Mouse (Mus musculus) adrenal gland, postnatal 36 days (tissue): ENCODE results near the gene Aifm1. TPM values are rescaled to one million over a fixed set of nuclear protein-coding genes. Genes with fewer than 3 reads are reported as not detected.
A peak's percentile ranks its signal among the peaks of the same experiment; 100 is the strongest.

ENCODE experiments used
- DNase-seq, 2 experiments: peaks; one replicate each; pipeline ENCODE4 v3.0.0; 2021; ENCODE audit warnings: mixed read lengths in 1 of 2
- long read RNA-seq, 2 experiments: library from polyadenylated mRNA; stranded (forward); transcript quantifications; one replicate each; pipeline ENCODE4 v2.0.0; 2021; ENCODE audit warnings: borderline sequencing depth in 2 of 2
- total RNA-seq, 2 experiments: library from RNA; stranded (reverse); gene quantifications; 2 replicates each; pipeline ENCODE4 v1.2.3; 2021

The Aifm1 gene
- total RNA-seq = 100 to 1,000 TPM; 163 to 224 TPM
- long read RNA-seq, experiment 1, transcript Aifm1-201 (16 exons, 2,237 nt) = major isoform, 335 of 400 reads
- long read RNA-seq, experiment 1, partial matches to known transcripts = 48 of 400 reads
- long read RNA-seq, experiment 1, other reads (novel, unspliced or antisense) = 17 of 400 reads
- long read RNA-seq, experiment 2, transcript Aifm1-201 (16 exons, 2,237 nt) = major isoform, 60 of 67 reads
- long read RNA-seq, experiment 2, partial matches to known transcripts = 5 of 67 reads
- long read RNA-seq, experiment 2, other reads (novel, unspliced or antisense) = 2 of 67 reads

DNA sequence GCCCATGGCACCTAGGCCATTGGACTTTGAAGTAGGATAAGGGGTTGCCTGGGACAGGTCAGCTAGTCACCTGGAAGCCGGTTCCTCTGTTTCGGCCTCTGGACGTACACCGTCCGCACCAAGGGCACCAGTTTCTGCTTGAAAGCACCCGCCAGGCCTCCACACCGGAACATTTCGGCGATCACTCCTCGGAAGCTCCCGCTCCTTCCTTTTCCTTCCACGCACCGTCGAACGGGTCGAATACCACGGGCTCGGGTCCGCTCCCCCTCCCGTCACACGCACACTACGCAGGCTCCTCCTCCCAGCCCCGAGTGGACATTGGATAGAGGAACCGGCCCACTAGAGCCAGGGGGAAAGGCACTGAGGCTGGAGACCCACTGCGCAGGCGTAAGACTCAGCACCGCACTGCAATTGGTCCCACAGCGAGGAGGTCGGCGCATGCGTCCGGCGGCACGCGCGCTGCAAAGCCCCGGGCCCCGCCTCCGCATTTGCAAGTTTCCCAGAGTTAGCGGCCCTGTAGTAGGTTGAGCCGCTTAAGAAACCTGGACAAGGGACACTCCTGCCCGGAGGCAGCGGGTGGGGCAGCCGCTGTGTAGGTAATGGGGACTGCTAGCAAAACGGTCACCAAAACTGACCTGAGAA, at the start of gene Aifm1:
TSS of gene Aifm1 (minus strand) at position 398 of the 642 bp plus-strand sequence.
- peak; percentile 94 for DNase-seq

DNA sequence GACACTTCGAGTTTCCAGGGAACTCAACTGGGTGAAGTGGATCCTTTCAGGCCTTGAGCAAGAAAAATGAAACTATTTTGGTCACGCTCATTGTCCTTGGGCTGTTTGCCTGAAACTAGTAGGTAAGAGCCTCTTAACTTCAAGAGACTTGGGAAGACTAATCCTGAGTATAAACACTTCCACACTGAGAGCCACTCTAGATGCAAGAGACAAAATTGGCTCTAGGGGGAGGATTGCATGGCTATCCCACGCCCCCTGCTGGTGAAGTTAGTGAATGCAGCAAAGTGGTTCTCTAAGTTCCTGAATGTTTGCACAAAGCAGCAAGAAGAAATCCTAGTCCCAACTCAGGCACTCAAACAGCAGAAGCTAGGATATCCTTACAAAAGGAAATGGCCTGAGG, 18.8 kb upstream of the Aifm1 start:
- DNase-seq = peak; percentile 75 to 82

DNA sequence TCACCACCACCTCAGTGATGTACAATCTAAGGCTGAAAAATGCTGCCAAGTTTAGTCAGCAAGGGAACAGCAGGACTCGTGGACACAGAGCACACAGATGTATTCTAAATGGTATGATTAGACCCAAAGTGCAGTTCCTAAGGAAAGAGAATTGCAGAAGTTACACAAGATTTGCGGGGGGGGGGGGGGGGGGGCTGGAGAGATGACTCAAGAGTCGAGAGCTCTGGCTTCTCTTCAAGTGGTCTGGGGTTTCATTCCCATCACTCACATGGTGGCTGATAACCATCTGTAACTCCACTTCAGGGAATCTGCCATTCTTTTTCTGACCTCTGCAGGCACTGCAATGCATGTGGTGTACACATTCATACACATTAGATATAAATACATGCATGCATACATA, 13.1 kb upstream of the Aifm1 start:
- DNase-seq = no peak

DNA sequence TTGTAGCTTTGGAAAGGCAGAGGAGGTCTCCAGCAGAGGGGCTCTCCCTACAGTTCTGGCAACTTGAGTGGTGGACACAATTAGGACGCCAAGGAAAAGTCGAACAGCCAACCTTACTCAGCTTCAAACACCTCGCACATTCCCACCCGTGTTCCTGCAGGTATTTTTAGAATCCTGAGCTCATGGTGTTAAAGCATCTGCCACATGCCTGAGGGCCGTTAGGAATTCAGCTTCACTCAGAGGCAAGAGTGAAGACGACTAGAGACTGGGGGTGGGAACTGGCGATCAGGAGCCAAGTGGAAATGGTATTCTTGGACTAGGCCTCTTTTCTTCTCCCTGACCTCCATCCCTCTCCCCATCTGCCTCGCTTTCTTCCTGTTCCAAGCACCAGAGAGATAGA, 12.5 kb upstream of the Aifm1 start:
- no peak for DNase-seq

DNA sequence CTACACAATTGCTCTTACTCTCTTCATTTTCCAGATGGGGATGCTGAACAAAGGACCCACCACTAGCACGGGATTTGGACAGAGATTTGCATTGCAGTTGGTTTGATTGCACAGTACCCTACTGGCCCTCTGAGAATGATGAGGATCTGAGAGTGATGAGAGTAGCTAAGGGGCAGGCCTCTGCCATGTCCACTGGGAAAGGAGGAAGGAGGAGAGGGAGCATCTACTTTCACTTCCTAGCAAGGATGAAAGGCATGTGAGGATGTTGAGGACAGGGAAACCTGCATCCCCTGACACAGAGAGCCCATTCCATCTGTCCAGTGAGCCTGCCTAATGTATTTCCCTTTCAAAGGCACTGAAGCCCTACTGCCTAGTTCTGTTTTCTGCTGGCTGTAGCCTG, 12.0 kb upstream of the Aifm1 start:
- no peak for DNase-seq

DNA sequence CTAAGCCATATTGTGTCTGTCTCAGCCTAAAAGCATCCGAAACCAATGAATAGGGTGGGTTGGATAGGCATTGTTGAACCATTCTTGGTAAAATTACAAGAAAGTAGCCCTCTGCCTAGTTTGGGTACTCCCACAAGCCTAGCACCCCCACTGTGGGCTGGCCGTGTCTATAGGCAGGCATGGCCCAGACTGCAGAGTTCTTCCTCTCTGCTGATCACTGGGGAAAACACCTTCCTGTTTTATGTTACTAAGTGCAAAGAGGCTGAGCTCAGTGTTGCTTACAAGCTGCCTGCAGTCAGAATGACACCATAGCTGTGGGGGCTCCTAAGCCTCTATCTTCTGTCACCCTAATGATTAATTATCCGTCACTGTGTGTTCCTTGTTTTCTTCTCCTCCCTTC, 10.1 kb upstream of the Aifm1 start:
- DNase-seq = no peak

DNA sequence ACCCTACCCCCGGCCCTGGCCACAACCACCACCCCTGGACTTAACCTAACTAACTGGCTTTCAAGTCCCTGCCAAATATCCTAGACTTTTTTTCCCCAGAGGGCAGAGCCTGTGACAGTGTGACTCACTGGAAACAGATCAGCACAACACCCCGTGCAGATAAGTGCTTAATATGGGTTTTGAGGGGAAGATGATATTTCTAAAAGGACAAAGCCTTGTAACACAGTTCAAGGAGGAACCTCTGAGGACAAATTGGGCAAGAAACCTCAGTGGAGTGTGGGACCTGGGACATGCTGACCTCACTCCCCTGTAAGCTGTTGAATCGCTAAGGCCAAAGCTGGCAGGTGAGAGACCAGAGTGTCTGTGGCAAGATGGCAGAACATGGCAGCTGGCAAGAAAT, 8.3 kb upstream of the Aifm1 start:
- DNase-seq = peak; percentile 21 to 41

DNA sequence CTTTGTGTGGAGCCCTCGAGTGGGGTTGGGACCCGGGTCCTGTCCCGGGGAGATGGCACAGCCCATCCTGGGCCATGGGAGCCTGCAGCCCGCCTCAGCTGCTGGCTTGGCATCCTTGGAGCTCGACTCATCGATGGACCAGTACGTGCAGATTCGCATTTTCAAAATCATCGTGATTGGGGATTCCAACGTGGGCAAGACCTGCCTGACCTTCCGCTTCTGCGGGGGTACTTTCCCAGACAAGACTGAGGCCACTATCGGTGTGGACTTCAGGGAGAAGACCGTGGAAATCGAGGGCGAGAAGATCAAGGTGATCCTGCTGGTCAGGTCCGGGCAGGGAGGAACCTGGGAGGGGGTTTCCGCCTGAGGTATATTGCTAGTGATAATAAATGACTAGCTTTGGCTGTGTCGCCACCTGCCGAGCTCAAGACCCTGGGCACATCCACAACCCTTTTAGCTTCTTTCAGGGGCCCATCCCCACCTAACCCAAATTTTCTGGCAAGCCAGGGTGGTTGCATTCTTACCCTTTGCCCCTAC, 6.3 kb upstream of the Aifm1 start:
- DNase-seq = no peak

DNA sequence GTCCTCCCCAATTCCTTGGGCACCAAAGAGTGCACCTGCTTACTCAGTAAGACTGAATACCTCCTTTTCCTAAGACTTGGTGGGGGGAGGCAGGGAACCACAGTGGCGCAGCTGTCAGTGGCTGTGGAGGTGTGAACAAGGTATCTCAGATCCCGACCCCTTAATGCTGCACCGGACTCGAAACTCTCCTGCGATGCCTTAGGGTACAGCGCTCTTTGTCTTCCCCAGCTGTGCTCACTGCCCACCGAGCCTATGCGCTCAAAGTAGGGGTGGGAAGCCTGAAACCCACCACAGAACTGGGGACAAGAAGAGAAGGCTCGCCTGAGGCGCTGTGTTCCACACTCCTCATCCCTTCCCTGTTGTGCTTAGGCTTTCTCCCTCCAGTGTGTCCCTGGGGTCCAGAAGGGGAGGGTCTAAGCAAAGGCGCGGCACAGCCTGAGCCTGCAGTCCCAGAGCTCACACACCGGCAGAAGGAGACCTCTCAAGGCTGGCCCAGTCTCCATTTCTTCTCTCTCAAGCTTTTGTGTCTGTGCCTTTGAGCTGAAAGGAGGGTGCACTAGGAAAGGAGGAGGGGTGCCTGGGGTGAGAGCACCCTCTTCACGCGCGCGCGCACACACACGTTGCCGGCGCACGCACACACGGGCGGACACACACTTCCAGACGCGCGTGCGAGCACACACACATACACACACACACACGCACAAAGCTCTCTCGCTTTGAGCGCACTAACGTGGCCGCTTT, 5.6 kb upstream of the Aifm1 start, which contains the start of gene Rab33a:
TSS of gene Rab33a (plus strand) at position 478 of the 741 bp plus-strand sequence.
- DNase-seq = peak in 1 of 2 experiments; percentile 24

DNA sequence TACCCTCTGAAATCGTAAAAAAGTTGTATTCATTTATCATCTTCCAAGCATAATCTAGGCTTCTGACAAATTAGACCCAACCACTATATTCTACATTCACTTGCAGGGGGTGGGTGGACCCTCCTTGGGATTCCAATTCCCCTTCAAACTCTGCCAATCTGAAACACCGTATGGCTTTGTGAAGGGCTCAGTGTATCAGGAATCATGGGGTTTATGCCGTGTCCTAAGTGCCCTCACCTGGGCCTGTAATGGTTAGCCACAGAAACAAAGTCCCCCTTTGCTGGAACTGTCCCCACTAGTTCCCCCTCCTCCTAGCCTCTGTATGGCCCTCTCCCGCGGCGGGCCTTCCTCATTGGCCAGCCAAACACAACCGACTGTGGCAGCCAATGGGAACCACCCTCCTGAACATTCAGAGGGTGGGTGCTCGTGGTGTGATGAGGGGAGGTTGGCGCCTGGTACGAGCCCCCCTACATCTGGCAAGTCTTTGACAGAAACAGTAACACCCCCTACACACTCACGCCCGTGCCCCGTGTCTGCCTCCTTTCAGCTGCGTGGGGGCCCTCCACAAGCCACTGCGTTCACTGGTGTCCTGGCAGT, 4.9 kb upstream of the Aifm1 start:
- DNase-seq = peak; percentile 27 to 28

DNA sequence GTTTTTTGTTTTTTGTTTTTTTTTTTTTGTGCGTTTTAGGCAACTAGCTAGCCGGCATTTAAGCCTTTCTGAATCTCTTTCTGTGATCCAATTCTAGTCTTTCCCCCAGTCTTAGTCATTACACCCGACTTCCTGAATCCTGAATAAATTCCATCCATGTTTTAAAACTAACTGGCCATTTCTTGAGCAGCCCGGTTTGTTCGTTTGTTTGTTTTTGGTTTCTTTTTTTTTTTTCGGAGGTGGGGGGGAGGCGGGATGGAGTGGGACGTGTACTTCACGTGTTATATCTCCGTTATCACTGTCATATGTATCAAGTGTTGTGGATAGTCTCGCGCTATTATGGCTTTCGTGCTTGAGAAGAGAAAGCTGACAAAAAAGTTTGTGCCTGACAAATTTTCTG, 461 bp upstream of the Aifm1 start:
- no peak for DNase-seq

DNA sequence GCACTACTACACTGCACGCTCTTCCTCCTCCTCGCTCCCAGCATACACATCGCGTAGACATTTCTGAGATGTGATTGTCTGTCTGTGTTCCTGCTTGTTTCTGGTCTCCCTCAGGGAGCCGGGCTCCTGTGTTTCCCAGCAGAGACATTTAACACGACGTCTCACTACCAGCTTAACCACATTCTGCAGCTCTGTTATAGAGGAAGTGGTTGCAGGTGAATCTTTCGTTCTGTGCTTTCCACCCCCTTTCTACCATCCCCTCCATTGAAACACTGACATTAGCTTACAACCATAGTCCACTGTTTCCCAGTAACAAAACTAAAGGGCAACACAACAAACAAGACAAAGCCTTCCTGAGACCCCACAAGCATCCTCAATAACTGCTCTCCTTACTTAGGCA, 19.6 kb downstream of the Aifm1 start:
- DNase-seq = no peak

DNA sequence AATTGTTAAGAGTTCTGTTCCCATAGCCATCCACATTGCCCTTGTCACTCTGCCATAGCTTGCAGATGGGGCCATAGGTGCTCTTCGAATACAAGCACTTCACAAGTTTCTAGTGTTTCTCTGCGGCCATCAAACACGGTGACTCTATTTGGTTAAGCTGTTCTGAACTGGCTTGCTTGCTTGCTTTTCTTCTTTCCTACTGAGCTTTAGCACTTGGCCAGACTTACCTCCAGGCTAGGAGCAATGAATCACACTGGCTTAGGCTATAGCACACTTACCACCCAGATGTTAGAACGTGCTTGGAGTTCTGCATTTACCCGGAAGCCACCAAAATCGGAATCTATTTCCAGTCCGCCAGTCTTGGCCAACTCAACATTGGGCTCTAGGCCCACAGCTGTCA, 31.7 kb downstream of the Aifm1 start:
- DNase-seq = no peak

DNA sequence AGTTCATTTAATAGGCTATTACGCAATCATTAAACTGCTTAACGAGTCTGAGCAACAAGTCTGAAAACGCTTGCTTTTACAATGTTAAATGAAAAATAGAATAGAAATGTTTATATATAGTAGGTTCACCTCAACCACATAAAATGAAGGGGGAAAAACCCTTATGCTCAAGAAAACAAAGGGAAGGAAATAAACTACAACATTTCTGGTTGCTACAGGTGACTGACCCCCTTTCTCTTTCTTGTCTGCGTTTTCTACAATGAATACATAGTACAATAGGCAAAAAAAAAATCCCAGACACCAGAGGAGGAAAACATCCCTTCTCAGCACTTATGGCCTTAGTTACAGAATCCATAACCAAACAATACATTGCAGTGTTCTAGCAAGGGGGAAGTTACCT, 32.3 kb downstream of the Aifm1 start:
- DNase-seq = no peak

DNA sequence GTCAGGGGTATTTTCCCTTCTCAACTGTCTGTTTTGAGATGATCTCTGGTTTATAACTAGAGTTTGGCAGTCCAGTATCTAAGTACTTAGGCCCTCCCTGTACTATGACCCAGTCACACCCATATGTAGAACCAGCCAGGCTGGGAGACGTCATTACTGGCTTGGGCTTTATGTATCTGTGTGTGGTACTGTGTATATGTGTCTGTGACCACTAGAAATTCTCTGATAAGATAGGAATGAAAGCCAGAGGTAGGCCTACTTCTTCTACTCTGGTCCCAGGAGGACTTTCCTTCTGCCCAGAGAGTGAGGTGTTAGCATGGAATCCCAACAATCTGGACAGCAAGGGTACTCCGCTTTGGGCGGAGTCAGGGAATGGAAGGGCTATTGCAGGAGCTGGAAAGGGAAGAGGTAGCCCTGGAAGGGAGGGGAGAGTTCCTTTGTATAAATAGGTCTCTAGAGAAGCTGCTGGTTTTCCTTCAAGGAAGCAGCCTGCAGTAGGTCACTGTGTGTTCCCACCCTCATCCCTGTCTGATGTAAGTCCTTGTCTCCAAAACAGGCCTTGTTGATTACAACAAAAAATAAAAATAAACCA, 45.9 kb downstream of the Aifm1 start:
- no peak for DNase-seq

DNA sequence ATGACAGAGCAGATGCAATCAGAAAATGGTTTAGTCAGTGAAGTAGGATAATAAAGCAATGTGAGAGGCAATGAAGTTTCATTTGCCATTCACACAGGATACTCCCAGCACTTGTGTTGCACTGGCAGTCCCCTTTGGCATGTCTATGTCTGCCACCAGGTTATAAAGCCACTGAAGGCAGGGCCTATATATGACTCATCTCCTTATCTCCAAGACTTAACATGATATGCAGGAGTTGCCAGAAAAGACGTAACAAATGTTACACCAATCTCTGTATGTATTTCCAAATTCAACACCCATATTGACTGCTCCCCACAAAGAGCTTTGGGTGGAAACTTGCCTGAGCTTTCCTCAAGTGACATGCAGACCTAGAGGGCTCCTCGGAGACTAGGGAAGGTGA, 47.2 kb downstream of the Aifm1 start:
- no peak for DNase-seq

DNA sequence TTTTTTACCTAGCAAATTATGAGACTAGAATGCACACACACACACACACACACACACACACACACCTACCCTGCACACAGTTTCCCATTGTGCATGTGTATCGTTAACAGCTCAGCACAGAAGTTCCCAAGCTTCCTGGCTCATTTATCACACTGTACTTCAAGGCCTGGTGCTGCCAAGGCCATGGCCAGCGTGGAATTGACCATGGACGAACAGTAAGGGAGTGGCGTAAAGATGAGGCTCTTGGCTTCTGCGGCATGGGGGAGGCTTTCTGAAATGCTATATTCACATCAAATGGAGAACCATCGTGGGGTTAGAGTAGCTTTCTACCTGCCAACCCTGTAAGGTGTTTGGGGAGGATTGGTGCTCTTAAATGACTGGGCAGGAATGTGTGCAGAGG, 48.9 kb downstream of the Aifm1 start:
- DNase-seq = peak; percentile 51 to 61

DNA sequence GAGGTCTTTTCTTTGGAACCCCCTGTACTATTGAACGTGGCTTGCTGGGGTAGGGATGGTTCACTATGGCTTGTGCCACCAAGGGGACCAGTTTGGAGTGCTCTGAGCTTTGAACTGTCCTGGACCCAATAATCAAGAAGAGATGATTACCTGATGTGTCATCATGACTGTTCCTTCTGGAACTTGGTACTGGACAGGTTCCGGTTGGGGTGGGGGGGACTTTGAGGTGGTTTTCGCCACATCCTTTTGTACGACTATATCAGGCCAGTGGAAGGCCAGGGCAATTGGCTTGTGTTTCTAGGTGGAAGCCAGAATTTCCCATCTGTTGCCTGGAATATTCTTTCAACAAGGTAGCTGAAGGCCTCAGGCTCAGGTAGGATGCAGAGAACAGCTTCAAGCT, 49.7 kb downstream of the Aifm1 start:
- DNase-seq = no peak

DNA sequence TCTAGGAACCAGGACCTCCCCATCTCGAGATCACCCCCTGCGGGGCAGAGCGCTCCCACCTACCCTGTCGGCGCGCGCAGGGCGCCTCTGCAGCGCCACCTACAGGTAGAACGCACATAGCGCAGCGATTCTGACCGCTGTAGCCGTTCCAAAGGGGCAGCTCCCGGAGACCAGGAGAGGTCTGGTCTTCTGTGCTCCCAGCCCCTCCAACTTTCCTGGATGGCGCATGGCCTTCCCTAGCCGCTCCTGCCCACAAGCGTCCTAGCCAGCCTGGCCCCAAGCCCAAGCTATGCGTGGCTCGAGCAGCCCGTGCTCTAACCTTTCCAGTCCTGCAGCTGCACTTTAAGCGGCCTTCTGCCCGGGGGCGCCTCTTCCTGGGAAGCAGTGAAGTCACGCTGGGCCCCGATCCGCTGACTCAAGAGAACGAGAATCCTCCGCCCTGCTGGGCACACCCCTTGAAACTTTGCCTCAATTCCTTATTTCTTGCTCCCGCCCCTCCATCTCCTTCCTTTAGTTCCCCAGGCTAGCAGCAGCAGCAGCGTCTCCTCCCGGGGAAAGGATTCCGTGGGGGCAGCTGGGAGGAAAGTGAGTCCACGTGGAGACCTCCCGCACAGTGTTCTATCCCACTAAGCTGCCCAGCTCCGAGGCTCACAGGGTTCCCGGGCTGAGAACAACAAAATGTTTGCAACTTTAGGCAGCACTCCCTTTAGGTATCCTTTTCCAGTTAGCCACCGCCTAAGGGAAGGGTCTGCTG, 50.4 kb downstream of the Aifm1 start, which contains the start of gene Elf4:
TSS of gene Elf4 (minus strand) at position 379 of the 754 bp plus-strand sequence.
- DNase-seq = peak; percentile 67 to 73

DNA sequence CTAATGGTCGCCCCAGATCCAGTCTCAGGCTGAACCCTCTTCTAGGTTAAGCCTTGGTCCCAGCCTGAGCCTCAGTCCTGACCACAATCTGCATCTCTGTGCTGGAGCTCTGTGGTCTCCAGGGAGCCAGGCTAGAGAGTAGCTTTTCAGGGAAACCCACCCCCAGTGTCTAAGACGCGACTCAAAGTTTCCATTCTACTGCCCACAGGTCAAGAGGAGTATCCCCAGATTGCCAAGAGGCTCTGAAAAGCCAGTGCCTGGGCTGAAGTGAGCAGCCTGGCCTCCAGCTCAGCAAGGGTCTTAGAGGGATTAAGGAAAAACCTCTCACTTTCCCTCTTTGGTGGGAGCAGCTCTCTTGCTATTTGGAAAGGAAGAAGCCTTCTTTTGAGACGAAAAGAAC, 51.1 kb downstream of the Aifm1 start:
- no peak for DNase-seq

DNA sequence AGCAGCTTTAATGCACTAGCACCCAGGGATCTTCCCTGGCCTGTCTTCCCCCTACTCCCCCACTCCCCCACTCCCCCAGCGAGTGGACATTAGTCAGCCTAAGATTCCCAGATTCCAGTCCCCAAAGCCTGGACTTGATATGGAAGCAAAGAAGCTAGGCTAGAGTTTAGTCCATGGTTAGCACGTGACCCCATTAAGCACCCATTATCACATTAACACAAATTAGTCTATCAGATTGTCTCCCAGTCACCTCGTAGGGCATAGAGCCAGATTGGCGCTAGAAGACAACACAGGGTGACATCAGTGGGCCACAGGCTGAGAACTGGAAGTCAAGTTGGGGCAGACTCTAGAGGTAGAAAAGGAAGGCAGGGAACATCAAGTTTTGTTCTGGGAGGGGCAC, 52.4 kb downstream of the Aifm1 start:
- no peak for DNase-seq
